Mouse (Mus musculus) neural tube, embryonic 14.5 days (tissue): ENCODE data around the gene Nutf2. TPM values are rescaled to one million over a fixed set of nuclear protein-coding genes. Genes with fewer than 3 reads are reported as not detected.

Experiments
- ATAC-seq: fragments of 200-750 bp; cut with Nextera tagmentation; 2 replicates; pipeline ENCODE4 v1.8.0; 2017; ENCODE audit warnings: low read depth, mild to moderate bottlenecking, moderate TSS enrichment, moderate library complexity
- H3K27ac ChIP-seq: fragments of 300-500 bp; sonication (generic); 2 replicates; pipeline ENCODE4 v1.5.1; 2014; ENCODE audit warnings: low read depth, mild to moderate bottlenecking, control low read depth, low read length, moderate library complexity, mixed read lengths
- H3K27me3 ChIP-seq: fragments of 300-500 bp; sonication (generic); 2 replicates; pipeline ENCODE4 v1.6.1; 2014; ENCODE audit warnings: low read length; ENCODE audit not compliant: control insufficient read depth, insufficient read depth
- H3K36me3 ChIP-seq: fragments of 300-500 bp; sonication (generic); 2 replicates; pipeline ENCODE4 v1.6.1; 2014; ENCODE audit warnings: low read length, mixed read lengths; ENCODE audit not compliant: control insufficient read depth, insufficient read depth
- H3K4me1 ChIP-seq: fragments of 300-500 bp; sonication (generic); 2 replicates; pipeline ENCODE4 v1.6.1; 2014; ENCODE audit warnings: low read length; ENCODE audit not compliant: control insufficient read depth, insufficient read depth
- H3K4me2 ChIP-seq: fragments of 300-500 bp; sonication (generic); 2 replicates; pipeline ENCODE4 v1.6.1; 2014; ENCODE audit warnings: mild to moderate bottlenecking, low read depth, low read length, control low read depth
- H3K4me3 ChIP-seq: fragments of 300-500 bp; sonication (generic); 2 replicates; pipeline ENCODE4 v1.5.1; 2014; ENCODE audit warnings: low read depth, low read length, control low read depth, mixed read lengths
- H3K9ac ChIP-seq: fragments of 300-500 bp; sonication (generic); replicated peaks from 2 replicates; pipeline ENCODE4 v1.6.1; 2014; ENCODE audit warnings: low read depth, mild to moderate bottlenecking, control low read depth, low read length, mixed read lengths
- H3K9me3 ChIP-seq: fragments of 300-500 bp; sonication (generic); 2 replicates; pipeline ENCODE4 v1.6.1; 2016; ENCODE audit warnings: low read length; ENCODE audit not compliant: control insufficient read depth
- WGBS: fragments of 180-500 bp; shearing (Covaris S2); extraction: QIAGEN DNeasy Blood & Tissue Kit; methylation state at CpG from one replicate; pipeline ENCODE4 v1.1.7; 2014; 5-methylcytosine and 5-hydroxymethylcytosine counted together
- polyA plus RNA-seq: library from polyadenylated mRNA; unstranded; fragments of >200 nt; fragmentation: Nextera tagmentation; extraction: Ambion mirVana; gene quantifications from 2 replicates; pipeline ENCODE4 v1.2.1, GENCODE M21; 2014

Nutf2 gene
- polyA plus RNA-seq, 1 experiment from 2014 or later, result 141 TPM

GRCm38 (mm10) chr8:105852146-105852729, 8.1 kb upstream of the Nutf2 start:
- ATAC-seq, result no peak
- Histone ChIP-seq H3K27ac (no peak overlapping the region), H3K4me3 (peak overlapping the region; percentile 68), H3K9ac (no peak overlapping the region), H3K36me3 (peaks cover 15% of the 10 kb centered on the region), H3K27me3 (no peaks in the 10 kb centered on the region), H3K4me2 (no peak overlapping the region), H3K4me1 (peaks cover 23% of the 10 kb centered on the region), H3K9me3 (no peaks in the 10 kb centered on the region)
- 85% methylated on average over 12 of the region's 12 CpGs for WGBS

GRCm38 (mm10) chr8:105853178-105853577, 7.2 kb upstream of the Nutf2 start, which contains the start of gene Cenpt:
TSS of gene Cenpt (minus strand) at chr8:105853278.
- no peak within 1 kb of the TSS for H3K9ac ChIP-seq
- peaks cover 31% of the 10 kb centered on the region for H3K4me1 ChIP-seq
- WGBS, result 88% methylated on average over 3 of the region's 3 CpGs
- no peak within 1 kb of the TSS for H3K4me3 ChIP-seq
- H3K36me3 ChIP-seq, result peaks cover 11% of the 10 kb centered on the region
- no peak for ATAC-seq
- no peak within 1 kb of the TSS for H3K27ac ChIP-seq
- no peaks in the 10 kb centered on the region for H3K9me3 ChIP-seq
- H3K4me2 ChIP-seq, result no peak within 1 kb of the TSS
- no peaks in the 10 kb centered on the region for H3K27me3 ChIP-seq

DNA sequence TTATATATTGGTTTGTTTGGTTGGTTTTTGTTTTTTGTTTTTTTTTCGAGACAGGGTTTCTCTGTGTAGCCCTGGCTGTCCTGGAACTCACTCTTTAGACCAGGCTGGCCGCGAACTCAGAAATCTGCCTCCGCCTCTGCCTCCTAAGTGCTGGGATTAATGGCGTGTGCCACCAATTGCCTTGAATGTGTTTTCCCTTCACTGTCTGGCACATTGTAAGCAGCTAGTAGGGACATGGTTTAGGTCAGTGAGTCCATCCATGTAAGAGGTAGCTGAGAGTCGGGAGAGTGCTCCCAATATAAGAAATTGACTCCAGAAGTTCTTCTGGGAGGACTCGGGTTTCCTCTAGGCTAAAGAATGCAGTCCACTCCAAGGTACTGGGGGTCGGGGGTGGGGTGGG, 6.1 kb upstream of the Nutf2 start:
- Histone ChIP-seq H3K4me3 (peak overlapping the region; percentile 78), H3K9me3 (no peaks in the 10 kb centered on the region), H3K4me1 (peaks cover 31% of the 10 kb centered on the region), H3K27me3 (no peaks in the 10 kb centered on the region), H3K4me2 (peak overlapping the region; percentile 18; the same call in 1 of the 2 replicates), H3K36me3 (no peaks in the 10 kb centered on the region; the same call in 1 of the 2 replicates), H3K27ac (no peak overlapping the region; the same call in 1 of the 2 replicates), H3K9ac (peak overlapping the region; percentile 69)
- 27% methylated on average over 8 of the region's 8 CpGs for WGBS
- no peak for ATAC-seq

DNA sequence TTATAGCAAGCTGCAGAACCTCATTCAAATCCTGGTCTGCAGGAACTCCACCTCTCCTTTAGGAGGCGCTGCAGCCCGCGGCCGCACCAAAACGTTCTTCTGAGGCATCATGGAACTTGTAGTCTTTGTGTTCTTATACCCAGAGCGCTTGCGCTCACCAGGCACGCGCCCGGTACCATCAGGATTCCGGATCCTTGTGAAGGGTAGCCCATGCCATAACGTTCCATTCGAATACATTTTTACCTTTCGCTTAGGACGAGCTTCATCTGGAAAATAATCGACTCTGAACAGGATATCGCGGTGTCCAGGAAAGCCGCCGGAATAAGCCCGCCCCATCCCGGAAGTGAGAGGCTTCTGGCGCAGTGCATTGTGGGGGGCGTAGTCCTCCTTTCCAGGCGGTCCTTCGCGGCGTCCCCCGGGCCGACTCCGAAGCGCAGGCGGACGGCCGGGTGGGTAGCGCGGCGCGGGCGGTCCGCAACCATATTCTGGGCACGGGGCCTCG, 5.6 kb upstream of the Nutf2 start, which contains the start of gene Thap11:
Thap11 (plus strand) TSS at position 418 of the 502 bp plus-strand sequence.
- H3K27ac ChIP-seq, result peak within 1 kb of the TSS; percentile 75
- H3K27me3 ChIP-seq, result no peaks in the 10 kb centered on the region
- peak; percentile 92 for ATAC-seq
- H3K4me1 ChIP-seq, result peaks cover 33% of the 10 kb centered on the region
- no peaks in the 10 kb centered on the region for H3K9me3 ChIP-seq
- WGBS, result under 1% methylated on average over 43 of the region's 43 CpGs
- peak within 1 kb of the TSS; percentile 98 for H3K4me2 ChIP-seq
- peak within 1 kb of the TSS; percentile 69 for H3K9ac ChIP-seq
- H3K4me3 ChIP-seq, result peak within 1 kb of the TSS; percentile 78
- H3K36me3 ChIP-seq, result no peaks in the 10 kb centered on the region

GRCm38 (mm10) chr8:105855248-105856167, 4.9 kb upstream of the Nutf2 start:
- Histone ChIP-seq H3K4me2 (peak overlapping the region; percentile 98), H3K4me1 (peaks cover 34% of the 10 kb centered on the region), H3K27me3 (no peaks in the 10 kb centered on the region), H3K36me3 (no peaks in the 10 kb centered on the region), H3K9me3 (no peaks in the 10 kb centered on the region), H3K4me3 (peak overlapping the region; percentile 78), H3K9ac (peak overlapping the region; percentile 69), H3K27ac (peak overlapping the region; percentile 75)
- under 1% methylated on average over 71 of the region's 71 CpGs for WGBS
- peak; percentile 15 for ATAC-seq

DNA sequence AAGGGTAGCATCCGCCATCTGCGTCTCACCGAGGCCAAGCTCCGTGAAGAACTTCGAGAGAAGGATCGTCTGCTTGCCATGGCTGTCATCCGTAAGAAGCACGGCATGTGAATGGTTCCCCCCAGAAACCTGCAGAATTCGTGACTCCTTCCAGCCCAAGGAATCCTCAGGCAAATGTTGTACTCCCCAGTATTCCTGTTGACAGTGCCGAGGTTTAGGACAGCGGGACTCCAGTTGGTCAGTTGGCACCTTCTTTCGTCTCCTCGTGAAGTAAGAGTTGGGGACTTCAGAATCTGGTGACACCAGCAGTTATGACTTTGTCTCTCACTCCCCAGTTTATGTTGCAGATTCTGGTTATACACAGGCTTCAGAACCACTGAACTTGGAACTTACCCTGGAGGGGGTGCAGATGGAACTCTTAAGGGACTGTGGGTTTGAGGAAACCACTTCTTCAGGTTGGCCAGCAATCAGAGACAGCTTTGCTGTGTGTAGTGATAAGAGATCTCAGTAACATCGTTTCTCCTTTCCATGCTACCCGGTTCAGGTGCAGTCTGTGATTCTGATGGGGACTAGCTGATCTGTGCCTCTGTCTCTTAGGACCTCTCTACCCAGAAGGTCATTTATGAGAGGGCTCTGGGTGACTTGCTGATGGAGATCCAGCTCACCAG, 4.1 kb upstream of the Nutf2 start:
- H3K9me3 ChIP-seq, result no peaks in the 10 kb centered on the region
- peak overlapping the region; percentile 75 for H3K27ac ChIP-seq
- H3K36me3 ChIP-seq, result no peaks in the 10 kb centered on the region
- H3K4me1 ChIP-seq, result peaks cover 32% of the 10 kb centered on the region
- peak overlapping the region; percentile 69 for H3K9ac ChIP-seq
- 23% methylated on average over 15 of the region's 15 CpGs for WGBS
- no peak for ATAC-seq
- peak overlapping the region; percentile 98 for H3K4me2 ChIP-seq
- H3K4me3 ChIP-seq, result peak overlapping the region; percentile 78
- no peaks in the 10 kb centered on the region for H3K27me3 ChIP-seq

DNA sequence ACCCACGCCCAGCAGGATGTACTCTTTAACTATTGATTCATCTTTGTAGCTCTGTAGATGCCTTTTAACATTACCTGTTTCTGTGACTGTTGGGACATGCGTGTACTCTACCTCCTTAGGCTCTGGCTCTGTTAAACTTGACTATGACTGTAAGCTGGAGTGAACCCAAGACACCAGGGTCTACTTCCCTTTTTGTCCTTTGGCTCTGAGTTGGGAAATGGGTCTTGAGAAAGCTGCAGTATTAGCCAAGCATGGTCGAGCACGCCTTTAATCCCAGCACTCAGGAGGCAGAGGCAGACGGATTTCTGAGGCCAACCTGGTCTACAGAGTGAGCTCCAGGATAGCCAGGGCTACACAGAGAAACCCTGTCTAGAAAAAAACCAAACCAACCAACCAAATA, 1.9 kb upstream of the Nutf2 start:
- no peak for ATAC-seq
- peaks cover 44% of the 10 kb centered on the region for H3K4me1 ChIP-seq
- no peak overlapping the region for H3K4me2 ChIP-seq
- 90% methylated on average over 5 of the region's 5 CpGs for WGBS
- H3K4me3 ChIP-seq, result no peak overlapping the region
- H3K36me3 ChIP-seq, result no peaks in the 10 kb centered on the region
- H3K9ac ChIP-seq, result no peak overlapping the region
- no peaks in the 10 kb centered on the region for H3K9me3 ChIP-seq
- H3K27me3 ChIP-seq, result no peaks in the 10 kb centered on the region
- H3K27ac ChIP-seq, result no peak overlapping the region

- Histone ChIP-seq H3K27ac (no peak overlapping the region), H3K9me3 (no peaks in the 10 kb centered on the region), H3K36me3 (no peaks in the 10 kb centered on the region), H3K4me1 (peaks cover 45% of the 10 kb centered on the region), H3K4me3 (no peak overlapping the region), H3K27me3 (no peaks in the 10 kb centered on the region), H3K9ac (no peak overlapping the region), H3K4me2 (no peak overlapping the region)
- ATAC-seq, result no peak
- 80% methylated on average over 5 of the region's 5 CpGs for WGBS
These were observed 1.1 kb upstream of the Nutf2 start for GRCm38 (mm10) chr8:105859314-105859713.
